Mouse (Mus musculus) limb, embryonic 14.5 days (tissue): ENCODE results near the gene Prps1l3. TPM values are rescaled to one million over a fixed set of nuclear protein-coding genes. Genes with fewer than 3 reads are reported as not detected.

Experiments used
- ATAC-seq: fragments of 200-750 bp; cut with Nextera tagmentation; 2 replicates; pipeline ENCODE4 v1.8.0; 2017; ENCODE audit warnings: low read depth, moderate number of reproducible peaks, moderate TSS enrichment; ENCODE audit not compliant: low FRiP score
- DNase-seq: peaks from one replicate; pipeline ENCODE4 v3.0.0-alpha.2; 2015; ENCODE audit warnings: low spot score
- H3K27ac ChIP-seq: fragments of 300-500 bp; sonication (generic); replicated peaks from 2 replicates; pipeline ENCODE4 v1.5.1; 2014; ENCODE audit warnings: low read depth, mild to moderate bottlenecking, low read length, moderate library complexity, mixed read lengths
- H3K27me3 ChIP-seq: fragments of 300-500 bp; sonication (generic); 2 replicates; pipeline ENCODE4 v1.6.1; 2014; ENCODE audit warnings: low read length, mixed read lengths; ENCODE audit not compliant: control insufficient read depth, insufficient read depth
- H3K36me3 ChIP-seq: fragments of 300-500 bp; sonication (generic); 2 replicates; pipeline ENCODE4 v1.6.1; 2014; ENCODE audit warnings: mild to moderate bottlenecking, low read length, moderate library complexity, mixed read lengths; ENCODE audit not compliant: control insufficient read depth, insufficient read depth
- H3K4me1 ChIP-seq: fragments of 300-500 bp; sonication (generic); 2 replicates; pipeline ENCODE4 v1.6.1; 2014; ENCODE audit warnings: antibody characterized with exemption, low read length, mixed read lengths; ENCODE audit not compliant: control insufficient read depth, insufficient read depth
- H3K4me2 ChIP-seq: fragments of 300-500 bp; sonication (generic); replicated peaks from 2 replicates; pipeline ENCODE4 v1.6.1; 2014; ENCODE audit warnings: low read depth, mild to moderate bottlenecking, low read length, moderate library complexity; ENCODE audit not compliant: severe bottlenecking
- H3K4me3 ChIP-seq: fragments of 300-500 bp; sonication (generic); replicated peaks from 2 replicates; pipeline ENCODE4 v1.5.1; 2014; ENCODE audit warnings: low read length
- H3K9ac ChIP-seq: fragments of 300-500 bp; sonication (generic); 2 replicates; pipeline ENCODE4 v1.6.1; 2014; ENCODE audit warnings: mild to moderate bottlenecking, low read depth, low read length, moderate library complexity; ENCODE audit not compliant: severe bottlenecking
- H3K9me3 ChIP-seq: fragments of 300-500 bp; sonication (generic); 2 replicates; pipeline ENCODE4 v1.6.1; 2016; ENCODE audit warnings: low read length; ENCODE audit not compliant: control insufficient read depth
- POLR2A ChIP-seq: fragments of 200-500 bp; IDR thresholded peaks from 2 replicates; pipeline ENCODE4 v1.8.0; 2012; ENCODE audit warnings: inconsistent platforms, mild to moderate bottlenecking, moderate library complexity, borderline replicate concordance; ENCODE audit not compliant: insufficient read depth, insufficient read length; ENCODE audit errors: extremely low read depth
- WGBS: fragments of 180-500 bp; shearing (Covaris S2); extraction: QIAGEN DNeasy Blood & Tissue Kit; methylation state at CpG from one replicate; pipeline ENCODE4 v1.1.7; 2014; 5-methylcytosine and 5-hydroxymethylcytosine counted together
- polyA plus RNA-seq, 2 experiments: library from polyadenylated mRNA; depleted of rRNA in 1 of 2; stranded (reverse) in 1 of 2; unstranded in 1 of 2; fragments of >200 nt; fragmentation: Nextera tagmentation in 1 of 2; extraction: Ambion mirVana in 1 of 2; gene quantifications; 2 replicates each; pipeline versions ENCODE4 v1.2.1 to v1.2.3; 2012 to 2014

Gene Prps1l3
- polyA plus RNA-seq (2012; rRNA removed) (28.2 and 28.4 TPM in 2 replicates), polyA plus RNA-seq (2014; fragmentation: Nextera tagmentation; extraction: Ambion mirVana) (51.2 and 61.5 TPM in 2 replicates)

DNA sequence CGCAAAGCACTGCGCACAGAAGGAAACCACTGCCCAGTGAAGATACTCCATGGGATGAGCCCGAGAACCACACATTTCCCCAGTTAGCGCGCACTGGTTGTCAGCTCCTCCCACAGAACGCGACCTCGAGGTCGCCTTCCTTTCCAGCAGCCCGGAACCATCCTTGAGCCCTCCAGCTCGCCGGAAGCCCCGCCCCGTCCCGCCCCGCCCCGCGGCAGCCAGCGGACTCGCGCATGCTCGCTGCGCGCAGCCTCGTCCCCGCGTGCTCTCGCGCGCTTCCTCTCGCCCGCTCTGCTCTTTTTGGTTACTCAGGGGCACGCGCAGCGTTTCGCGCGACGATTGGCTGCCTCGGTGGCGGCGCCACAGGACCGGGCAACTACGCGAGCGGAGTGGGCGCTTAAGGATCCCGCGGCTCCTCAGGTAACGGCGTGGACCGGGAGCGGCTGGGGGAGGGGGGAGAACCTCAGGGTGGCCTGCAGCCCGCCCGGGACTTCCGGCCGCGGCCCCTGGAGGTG is at the start of gene Prps1l3, which contains the start of gene Mipol1:
TSS of gene Prps1l3 (plus strand) at position 221 of the 515 bp plus-strand sequence.
TSS of gene Mipol1 (plus strand) at position 236 of the 515 bp plus-strand sequence.
- TF ChIP-seq POLR2A: peak; percentile 58; the same call in 1 of the 2 replicates
- H3K27ac ChIP-seq: peak within 1 kb of the TSS; percentile 91
- no peaks in the 10 kb centered on the region for H3K9me3 ChIP-seq
- DNase-seq (peak; percentile 90), ATAC-seq (peak; percentile 97)
- H3K36me3 ChIP-seq: no peaks in the 10 kb centered on the region
- peak within 1 kb of the TSS; percentile 59 for H3K4me2 ChIP-seq
- H3K4me3 ChIP-seq: peak within 1 kb of the TSS; percentile 82
- peaks cover 7% of the 10 kb centered on the region; the same call in 1 of the 2 replicates for H3K4me1 ChIP-seq
- 0% methylated on average over 52 of the region's 58 CpGs for WGBS
- no peaks in the 10 kb centered on the region for H3K27me3 ChIP-seq
- H3K9ac ChIP-seq: peak within 1 kb of the TSS; percentile 89

DNA sequence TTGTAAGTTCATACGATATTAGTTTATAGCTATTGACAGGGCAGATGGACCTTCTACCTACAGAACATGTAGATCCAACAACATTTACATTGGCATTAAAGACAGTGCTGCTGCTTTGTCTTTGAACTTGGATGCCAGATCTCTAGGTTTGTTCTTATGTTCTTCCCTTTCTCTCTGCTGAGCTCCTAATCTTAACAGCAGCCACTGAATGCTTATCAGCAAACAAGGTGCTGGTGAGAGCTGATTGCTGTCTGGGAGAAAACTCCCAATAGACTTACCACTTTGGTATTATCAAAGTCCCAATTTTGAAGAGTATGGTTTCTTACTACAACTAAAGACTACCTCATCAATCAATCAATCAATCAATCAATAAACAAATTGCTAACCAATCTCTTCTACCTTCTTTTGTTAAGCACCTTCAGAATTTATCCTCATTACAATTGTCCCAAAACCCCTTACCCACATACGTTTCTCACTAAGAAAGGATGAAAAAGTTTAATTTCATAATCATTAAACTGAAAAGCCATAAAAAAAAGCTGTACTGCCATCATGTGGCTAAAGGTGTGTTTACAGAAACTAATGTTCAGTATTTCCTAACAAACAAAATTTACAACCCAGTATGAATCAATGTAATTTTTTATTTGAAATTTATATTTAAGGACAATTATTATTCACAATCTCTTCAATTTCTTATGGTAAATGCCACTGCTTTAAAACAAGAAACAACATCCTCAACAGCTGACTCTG is 45.6 kb upstream of the Prps1l3 start:
- H3K27me3 ChIP-seq: no peaks in the 10 kb centered on the region
- H3K9ac ChIP-seq: no peak overlapping the region
- ATAC-seq: no peak
- no peaks in the 10 kb centered on the region for H3K9me3 ChIP-seq
- TF ChIP-seq POLR2A: no peak
- no peak overlapping the region for H3K4me3 ChIP-seq
- no peaks in the 10 kb centered on the region for H3K36me3 ChIP-seq
- peaks cover 3% of the 10 kb centered on the region; the same call in 1 of the 2 replicates for H3K4me1 ChIP-seq
- 54% methylated on average over 2 of the region's 2 CpGs for WGBS
- H3K27ac ChIP-seq: no peak overlapping the region
- no peak for DNase-seq
- H3K4me2 ChIP-seq: no peak overlapping the region

DNA sequence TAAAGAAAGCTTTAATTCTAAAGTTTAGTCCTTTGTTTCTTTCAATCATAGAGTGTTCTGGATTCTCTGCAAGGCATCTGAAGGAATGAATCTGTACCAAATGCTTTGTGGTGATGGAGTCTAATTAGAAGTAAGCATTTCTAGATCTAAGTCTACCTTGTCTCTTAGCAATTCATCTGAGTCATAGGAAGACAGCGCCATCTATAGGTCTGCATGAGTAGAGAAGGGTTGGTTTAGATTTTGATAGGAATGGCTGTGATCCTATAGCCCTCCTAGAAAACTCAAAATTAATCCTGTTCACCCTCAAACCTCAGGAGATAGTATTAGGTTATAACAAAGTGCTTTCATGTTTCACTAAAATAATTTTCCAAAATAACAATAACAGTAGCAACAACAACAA is 44.7 kb upstream of the Prps1l3 start:
- Histone ChIP-seq H3K27ac (no peak overlapping the region), H3K9ac (no peak overlapping the region), H3K9me3 (no peaks in the 10 kb centered on the region), H3K27me3 (no peaks in the 10 kb centered on the region), H3K4me2 (no peak overlapping the region), H3K36me3 (no peaks in the 10 kb centered on the region), H3K4me1 (no peaks in the 10 kb centered on the region), H3K4me3 (no peak overlapping the region)
- 0% methylated on average over 1 of the region's 1 CpGs for WGBS
- ATAC-seq (no peak), DNase-seq (no peak)
- no peak for TF ChIP-seq POLR2A

DNA sequence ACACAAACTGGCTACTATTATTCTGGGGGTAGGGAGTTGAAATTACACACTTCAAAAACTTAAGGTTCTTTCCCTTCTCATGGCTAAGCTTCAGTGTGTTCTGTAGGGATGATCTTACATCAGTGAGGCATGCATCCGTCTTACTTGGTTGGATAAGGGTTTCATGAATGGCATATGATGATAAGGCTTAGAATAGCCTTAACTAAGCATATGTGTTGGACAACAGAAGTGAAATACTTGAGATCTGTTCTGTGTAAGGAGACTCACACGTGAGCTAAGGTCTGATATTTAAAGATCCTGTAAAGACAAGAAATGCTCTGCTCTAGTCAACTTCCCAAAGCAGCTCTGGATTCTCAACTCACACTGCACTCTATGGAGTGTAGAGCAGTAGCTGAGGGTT is 44.1 kb upstream of the Prps1l3 start:
- Histone ChIP-seq H3K27me3 (no peaks in the 10 kb centered on the region), H3K4me3 (no peak overlapping the region), H3K9ac (no peak overlapping the region), H3K27ac (no peak overlapping the region), H3K36me3 (no peaks in the 10 kb centered on the region), H3K9me3 (no peaks in the 10 kb centered on the region), H3K4me2 (no peak overlapping the region), H3K4me1 (no peaks in the 10 kb centered on the region)
- ATAC-seq (no peak), DNase-seq (no peak)
- 72% methylated on average over 2 of the region's 2 CpGs for WGBS
- no peak for TF ChIP-seq POLR2A

DNA sequence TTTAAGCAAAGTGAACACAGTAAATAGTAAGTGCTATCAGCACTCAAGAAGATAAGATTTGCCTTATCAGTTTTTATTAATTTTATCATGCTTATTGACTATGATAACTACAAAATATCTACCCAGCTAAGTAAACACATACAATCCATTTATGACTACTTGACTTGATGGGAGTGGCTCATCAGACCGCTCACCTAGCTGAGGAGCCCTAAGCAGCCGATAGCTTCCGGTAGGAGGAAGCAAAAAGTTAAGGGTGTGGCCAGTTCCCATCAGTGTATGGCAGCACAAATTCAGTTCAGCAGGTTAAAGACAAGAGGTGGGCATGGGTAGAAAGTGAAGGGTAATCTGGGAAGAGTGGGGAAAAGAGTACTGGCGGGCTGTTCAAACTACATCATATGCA is 43.2 kb upstream of the Prps1l3 start:
- H3K27ac ChIP-seq: no peak overlapping the region
- H3K9me3 ChIP-seq: no peaks in the 10 kb centered on the region
- no peak overlapping the region for H3K4me2 ChIP-seq
- H3K27me3 ChIP-seq: no peaks in the 10 kb centered on the region
- DNase-seq: no peak
- no peak for TF ChIP-seq POLR2A
- H3K4me3 ChIP-seq: no peak overlapping the region
- H3K9ac ChIP-seq: no peak overlapping the region
- 80% methylated on average over 4 of the region's 4 CpGs for WGBS
- ATAC-seq: no peak
- no peaks in the 10 kb centered on the region for H3K4me1 ChIP-seq
- H3K36me3 ChIP-seq: no peaks in the 10 kb centered on the region
